Mouse (Mus musculus) thymus, postnatal 10 days (tissue): ENCODE results near the gene Cdc42ep3.

Source experiments
- DNase-seq, 2 experiments: peaks; one replicate each; pipeline ENCODE4 v3.0.0; 2021; ENCODE audit warnings: low spot score in 2 of 2

The Cdc42ep3 gene

DNA sequence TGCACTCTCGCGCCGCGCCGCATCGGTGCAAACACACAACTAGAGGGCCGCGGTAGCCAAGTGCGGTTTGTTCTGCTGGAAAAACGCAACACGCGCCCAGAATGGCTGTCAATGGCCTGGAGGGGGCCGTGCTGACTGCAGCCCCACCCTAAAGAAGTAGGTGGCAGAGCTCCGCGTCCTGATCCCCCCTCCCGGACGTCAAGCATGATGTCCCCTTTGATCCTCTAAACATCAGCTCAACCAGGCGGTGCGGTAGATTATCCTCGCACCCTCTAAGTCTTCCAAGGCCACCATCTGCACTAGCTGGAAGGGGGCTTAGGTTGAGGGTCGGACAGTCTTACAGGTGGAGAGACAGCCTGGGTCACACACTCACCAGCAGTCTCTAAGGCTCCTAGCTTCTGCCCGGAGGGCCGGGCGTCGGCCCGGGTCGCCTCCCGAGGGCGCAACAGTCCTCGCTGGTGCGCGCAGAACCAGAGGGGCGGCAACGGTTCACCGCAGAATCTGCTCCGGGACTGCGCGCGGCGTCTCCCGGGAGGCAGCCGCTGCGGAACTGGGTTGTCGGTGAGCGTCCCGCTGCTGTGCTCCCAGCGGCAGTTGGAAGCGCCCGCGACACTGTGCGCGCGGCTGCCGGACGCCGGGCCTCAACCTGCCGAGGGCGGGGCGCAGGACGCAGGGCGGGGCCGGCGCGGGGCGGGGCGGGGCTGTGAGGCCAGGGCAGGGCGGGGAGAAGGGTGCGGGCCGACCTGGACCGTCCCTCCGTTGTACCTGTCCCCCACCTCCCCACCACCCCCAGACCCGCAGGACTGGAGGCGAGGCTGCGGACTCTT lies at the start of gene Cdc42ep3:
Gene Cdc42ep3, minus strand, starts transcription at position 648 of the 827 bp plus-strand sequence.
- peak; percentile 56 to 71 for DNase-seq

DNA sequence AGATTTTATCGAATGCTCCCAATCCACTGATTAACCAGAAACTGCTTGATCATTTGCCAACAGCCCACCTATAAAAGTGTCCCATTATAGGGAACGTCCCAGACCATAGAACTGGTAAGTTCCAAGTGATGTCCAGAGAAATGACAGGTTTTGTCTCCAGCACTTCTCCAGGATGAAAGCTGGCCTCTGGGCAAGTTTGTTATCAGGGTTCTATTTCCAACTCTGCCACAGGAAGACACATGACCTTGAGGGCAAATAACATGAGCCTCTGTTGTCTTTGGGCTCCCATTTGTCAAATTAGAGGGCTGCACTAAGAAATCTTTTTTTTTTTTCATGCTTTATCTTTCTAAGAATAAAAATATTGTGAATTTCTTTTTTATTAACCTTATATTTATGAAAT lies 45.5 kb upstream of the Cdc42ep3 start:
- DNase-seq = no peak

DNA sequence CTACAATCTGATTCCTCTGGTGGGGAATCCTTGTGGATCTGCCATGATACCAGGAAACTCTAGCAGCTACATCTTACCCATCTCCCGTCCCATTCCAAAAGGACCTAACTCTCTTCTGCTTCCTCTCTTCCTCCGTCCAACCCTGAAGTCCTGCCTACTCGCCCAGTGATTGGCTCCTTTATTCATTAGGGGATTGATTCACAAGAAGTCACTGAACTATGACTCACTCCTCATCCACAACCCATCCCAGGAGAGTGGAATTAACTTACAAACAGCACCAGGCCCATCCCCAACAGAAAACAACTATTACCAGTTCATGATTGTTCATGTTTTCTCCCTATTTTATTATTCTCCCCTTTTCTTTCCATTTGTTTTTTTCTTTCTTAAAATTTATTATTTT lies 43.5 kb upstream of the Cdc42ep3 start:
- DNase-seq = no peak

DNA sequence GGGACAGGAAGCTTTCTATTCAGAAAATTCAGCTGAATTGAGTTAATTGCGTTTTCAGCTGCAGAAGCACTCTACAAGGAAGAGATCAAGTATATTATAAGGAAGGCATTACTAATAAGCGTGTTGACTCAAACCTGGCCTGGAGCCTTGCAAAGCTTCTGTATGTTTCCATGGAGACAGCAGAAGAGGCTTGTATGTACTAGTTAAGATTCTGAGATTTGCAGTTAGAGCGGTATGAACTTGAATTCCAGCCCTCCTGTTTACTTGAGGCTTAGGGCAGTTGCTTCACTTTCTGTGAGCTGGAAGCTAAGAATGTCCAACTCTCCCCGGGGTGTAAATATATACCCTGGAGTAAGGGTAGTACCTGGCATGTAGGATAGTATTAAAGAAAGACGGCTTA lies 39.9 kb upstream of the Cdc42ep3 start:
- no peak for DNase-seq

DNA sequence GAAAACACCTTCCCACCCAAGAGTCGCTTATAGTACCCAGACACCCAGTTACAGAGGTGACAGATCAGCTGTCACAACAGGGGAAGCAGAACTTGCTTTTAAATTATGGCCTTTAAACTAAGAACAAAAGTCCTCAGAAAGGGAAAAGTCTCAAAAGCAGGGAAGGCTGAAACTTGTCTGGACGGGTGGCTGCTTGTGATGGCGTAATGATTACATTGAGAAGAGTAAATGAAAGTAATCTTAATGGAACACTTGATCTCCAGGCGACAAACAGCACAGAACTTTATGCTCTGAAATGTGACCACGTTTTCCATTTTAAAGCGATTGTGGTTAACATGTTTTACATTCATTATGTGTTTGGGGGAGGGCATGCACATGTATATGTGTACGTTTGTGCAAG lies 39.0 kb upstream of the Cdc42ep3 start:
- DNase-seq = no peak

DNA sequence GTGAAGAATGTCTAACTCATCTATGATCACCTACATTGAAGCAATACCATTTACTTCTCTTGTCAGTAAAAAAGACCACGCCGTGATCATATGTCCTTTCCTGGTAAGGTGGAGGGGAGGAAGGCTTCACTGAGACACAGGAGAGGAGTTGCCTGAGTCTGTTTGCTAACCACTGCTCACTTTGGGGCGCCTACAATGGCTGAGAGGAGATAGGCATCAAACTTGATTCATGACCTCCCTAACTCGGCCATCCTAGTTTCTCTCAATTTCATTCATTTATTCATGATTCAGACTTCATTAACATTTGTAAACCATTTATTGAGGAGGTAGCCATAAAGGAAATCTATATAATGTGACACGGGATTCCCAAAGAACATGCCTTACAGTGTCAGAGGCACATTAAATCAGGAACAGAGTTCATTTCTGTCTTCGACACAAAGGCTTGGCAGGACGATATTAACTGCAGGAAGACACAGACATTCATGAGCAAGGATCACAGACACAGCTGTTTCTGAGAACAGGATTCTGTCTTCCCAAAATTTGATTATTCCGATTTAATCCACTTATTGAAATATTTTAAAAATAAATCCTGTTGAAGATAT lies 32.7 kb upstream of the Cdc42ep3 start:
- DNase-seq = no peak

DNA sequence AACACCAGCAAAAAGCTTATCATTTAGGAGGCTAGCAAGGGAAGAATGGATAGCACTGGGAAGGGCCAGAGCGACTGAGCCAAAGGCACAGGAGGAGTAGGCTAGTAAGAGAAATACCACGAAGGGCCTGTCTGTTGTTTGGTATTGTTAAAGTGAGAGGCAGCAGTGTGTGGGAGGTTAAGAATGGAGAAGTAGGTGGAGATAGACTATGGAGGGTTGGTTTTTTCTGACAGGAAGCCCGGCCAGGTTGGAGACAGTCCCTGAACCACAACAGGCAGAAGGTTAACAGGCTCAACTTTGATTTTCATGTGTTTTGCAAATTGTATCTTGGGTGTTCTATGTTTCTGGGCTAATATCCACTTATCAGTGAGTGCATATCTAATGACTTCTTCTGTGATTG lies 26.6 kb upstream of the Cdc42ep3 start:
- no peak for DNase-seq

DNA sequence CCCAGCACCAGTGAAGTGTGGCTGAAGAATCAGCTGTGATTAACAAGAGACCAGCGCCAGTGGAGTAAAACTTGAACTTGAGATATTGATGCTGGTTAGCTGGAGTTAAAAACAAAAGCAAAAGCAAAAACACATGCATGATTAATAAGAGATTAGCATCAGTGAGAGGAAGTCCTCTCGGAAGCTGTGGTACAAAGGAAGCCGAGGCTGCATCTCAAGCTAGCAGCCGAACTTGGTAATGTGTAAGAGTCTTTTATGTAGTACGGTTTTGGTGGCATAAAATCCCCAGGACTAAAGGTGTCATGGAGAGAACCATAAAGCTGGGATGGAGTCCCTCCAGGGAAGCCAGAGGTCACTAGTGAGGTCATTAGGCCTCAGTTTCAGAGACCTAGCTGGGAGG lies 24.3 kb upstream of the Cdc42ep3 start:
- no peak for DNase-seq

DNA sequence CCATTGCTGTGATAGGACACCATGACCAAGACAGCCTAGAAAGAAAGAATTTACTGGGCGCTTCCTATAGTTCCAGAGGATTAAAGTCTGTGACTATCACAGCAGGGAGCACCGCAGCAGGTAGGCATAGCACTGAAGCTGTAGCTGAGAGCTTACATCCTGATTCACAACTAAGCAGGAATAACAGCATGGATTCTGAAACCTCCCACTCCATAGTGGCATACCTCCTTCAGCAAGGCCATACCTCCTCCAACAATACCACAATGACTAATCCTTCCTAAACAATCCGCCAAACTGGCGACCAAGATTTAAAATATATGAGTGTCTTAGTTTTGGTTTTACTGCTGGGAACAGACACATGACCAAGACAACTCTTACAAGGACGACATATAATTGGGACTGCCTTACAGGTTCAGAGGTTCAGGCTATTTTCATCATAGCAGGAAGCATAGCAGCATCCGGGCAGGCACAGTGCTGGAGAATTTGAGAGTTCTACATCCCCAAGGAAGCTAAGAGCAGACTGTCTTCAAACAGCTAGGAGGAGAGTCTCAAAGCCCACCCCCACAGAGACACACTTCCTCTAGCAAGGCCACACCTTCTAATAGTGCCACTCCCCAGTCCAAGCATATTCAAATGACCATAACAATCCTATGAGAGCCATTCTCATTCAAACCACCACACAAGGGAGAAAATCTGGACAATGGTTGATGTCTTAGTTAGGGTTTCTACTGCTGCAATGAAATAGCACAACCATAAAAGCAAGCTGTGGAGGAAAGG lies 21.7 kb upstream of the Cdc42ep3 start:
- no peak for DNase-seq

DNA sequence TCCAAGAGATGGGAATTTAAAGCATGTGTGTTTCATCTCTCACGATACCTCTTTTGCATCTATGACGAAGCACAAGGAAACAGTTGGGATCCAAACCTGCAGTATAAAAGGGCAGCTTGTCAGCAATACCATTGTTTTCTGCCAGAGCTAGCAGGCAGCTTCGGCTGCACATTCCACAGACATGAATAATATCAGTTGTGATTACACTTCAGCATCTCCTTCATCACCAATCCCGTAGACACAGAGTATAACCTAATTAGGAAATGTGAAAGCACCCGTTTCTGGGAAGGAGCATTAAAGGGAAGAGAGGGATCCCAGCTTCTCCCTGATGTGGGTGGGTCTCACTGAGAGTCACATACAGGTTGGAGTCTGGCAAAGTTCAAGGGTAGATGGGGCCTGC lies 18.1 kb upstream of the Cdc42ep3 start:
- no peak for DNase-seq

DNA sequence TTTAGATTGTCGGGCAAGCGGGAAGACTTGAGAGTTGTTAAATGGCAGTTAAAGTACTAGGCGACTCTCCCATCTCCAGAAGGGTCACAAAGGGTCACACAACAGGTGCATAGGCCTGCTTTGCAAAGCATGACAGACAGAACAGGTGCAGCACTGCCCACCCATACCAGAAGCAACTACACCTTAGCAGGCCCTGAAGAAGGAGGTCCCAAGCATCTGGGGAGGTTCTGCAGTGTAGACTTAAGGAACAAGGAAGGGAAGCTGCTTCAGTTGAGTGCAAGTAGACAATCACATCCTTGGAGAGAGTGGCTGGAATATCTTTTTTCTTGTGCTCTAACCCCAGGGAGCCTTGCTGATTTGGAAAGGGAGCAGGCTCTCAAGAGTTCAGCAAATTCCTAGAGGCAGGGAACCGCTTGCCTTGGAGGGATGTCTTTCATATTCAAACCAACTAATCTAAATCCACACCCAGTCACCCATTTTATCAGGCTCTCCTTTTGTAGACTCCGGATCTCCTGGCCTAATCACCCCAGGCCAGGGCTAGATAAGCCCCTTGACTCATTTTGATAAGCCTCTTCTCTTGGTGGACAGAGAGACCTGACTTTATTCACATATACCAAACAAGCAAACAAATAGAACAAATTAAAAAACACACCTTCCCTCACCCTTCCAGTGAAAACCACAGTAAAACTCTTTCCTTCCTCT lies 10.0 kb upstream of the Cdc42ep3 start:
- no peak for DNase-seq

DNA sequence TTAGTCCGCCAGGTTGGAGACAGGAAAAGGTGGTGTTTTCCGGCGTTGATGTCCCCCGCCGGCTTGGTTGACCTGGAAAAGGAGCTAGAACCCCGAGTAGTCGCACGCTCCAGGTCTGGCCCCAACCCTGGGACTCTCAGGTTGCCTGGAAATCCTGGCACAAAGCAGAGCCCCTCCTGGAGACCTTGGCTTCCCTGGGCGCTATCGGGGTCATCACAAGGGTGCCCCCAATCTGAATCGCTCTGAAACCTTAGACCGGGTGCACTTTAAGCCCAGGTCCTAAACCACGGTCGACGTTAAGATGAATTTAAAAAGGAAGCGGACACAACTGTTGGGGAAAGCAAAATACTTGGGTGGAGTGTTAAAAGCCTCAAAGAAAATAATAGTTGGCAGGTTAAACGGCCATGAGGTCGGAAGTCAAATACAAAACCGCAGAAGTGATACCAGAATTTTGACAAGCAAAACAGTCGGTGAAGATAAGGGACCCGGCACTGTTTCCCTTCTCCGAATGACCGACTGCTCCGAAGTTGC lies 1.2 kb upstream of the Cdc42ep3 start:
- DNase-seq = peak; percentile 19 to 23

DNA sequence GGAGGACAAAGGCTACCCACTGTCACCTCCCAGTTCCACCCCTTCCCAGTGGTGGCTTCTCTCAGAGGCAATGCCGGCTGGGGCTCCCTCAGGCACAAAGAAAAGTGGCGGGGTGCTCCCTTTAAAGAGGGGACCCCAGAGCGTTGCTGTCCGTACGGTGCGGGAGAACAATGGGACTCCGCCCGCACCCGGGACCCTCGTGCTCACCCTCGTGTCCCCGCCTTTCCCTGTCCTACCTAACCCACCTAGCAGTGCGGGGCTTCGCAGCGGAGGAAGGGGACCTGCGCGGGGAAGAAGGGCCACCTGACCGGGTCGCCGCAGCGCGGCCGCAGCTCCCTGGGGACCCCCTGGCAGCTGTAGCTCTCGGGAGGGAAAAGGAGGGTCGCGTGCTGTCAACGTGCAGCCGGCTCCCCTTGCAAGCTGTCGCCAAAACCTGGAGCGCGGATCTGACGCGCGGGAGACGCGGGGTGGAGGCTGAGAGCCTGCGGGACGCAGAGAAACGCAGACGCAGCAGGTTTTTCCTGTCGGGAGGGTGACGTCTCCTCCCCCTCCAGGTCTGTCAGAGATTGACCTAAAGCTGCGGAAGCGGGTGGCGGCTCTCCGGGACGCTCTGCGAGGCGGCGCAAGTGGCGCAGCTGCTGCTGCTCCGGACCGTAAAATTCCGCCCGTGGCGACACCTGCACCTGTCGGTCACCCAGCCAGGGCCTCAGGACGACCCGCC lies 540 bp upstream of the Cdc42ep3 start:
- peak; percentile 61 to 64 for DNase-seq

DNA sequence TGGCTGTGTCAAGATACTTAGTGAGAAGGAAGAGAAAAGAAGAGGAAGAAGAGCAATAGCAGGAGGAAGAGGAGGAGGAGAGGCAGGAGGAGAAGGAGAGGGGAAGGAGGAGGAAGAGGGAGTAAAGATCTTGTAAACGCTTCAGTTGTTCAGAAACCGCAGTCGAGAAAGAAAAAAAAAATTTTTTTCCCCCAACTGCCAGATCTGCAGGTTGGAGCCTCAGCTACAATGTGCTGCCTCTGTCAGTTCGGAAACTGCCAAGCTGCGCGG lies 782 bp downstream of the Cdc42ep3 start:
- no peak for DNase-seq

DNA sequence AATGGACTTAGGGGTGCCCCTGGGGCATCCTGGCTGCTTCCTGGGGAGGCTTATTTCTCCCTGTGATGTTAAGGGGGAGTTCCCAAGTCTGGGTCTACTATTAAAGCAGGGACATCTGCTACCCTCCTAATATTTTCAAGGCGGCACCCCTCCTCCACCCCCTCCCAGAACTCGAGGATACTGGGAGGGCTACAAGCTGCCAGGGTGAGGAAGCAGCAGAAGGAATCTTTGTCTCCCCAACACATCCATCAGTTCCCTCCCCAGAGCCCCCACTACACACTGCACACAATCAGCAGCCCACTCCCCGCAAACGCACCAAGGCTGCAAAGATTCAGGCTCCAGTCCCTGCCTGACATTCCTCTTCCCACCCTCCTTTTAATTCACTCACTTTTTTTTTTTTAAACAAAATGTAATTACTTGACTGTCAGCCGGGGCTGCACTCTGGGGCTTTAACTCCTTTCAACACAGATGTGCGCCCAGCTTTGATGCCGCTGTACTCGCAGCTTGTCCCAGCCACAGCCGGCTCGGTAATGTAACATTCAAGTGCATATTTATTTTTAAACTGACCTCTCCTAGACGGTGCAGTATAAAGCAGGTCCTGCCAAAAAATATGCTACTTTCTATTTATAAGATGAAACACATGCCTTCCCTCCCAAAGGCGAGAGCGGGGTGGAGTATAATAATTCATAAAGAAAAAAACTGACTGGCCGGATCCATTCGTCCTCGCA lies 1.3 kb downstream of the Cdc42ep3 start:
- DNase-seq = peak in 1 of 2 experiments; percentile 22

DNA sequence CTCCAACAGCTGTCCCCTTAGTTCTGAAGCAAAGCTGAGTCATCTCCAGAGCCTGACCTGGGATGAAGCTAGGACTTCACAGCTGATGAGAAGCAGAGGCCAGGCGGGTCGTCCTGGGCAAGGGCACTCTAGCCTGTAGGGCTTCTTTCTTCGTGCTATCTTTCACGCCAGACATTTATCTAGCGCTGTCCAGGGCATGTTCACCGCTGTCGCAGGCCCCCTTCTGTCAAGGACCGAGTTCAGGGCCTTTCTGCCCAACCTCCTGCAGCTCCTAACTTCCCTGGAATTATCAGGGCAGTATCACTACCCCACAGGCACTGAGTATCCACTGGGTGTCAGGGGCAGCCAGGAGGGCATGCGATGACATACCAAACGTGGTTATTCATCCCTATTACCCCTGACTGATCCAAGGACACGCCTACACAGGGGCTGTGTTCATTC lies 4.1 kb downstream of the Cdc42ep3 start:
- DNase-seq = no peak

DNA sequence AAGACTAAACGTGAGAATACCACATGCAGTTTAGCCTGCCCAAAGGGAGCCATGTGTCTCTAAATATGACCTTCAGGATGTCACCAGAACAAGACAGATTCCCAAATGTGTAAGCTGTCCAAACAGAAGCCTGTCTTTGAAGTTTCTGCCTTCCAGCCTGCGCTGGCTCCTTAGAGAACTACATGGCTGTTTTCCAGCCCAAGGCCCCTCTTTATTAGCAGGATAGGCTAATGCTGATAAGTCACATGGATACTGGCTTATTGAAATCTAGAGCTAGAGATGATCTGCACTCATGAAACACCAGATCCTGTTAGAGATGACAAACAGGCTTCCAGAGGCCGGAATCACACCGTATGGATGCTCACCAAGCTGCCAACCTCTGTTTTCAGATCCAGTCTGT lies 5.5 kb downstream of the Cdc42ep3 start:
- DNase-seq = no peak

DNA sequence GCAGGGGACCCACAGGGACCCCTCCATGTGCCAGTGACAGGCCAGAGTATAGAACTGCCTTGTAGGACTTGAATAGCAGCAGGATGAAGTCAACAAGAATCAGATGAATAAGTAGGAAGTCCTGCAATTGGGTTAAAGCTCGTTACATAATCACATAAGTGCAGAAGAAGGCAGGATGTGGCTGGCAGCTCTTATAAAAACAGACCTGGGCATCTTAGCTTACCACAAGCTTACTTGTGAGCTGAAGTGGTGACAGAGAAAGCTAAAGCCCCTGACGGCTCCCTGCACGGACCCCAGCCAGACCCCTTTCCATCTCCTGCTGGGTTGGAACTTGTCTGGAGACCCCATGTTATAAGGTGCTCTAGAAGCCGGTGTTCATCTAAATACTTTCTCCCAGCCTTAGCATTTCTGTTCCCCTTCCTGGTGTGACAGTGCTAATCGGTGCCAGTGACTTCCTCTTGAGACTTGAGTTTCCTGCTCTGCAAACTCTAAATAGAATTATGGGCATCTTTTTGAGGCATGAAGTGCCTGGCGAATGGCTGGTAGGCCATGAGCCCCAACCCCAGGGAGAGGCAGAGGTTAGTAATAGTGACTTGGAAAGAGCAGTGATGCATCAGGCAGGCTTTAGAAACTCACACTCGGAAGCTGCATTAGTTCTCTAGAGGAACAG lies 6.8 kb downstream of the Cdc42ep3 start:
- DNase-seq = no peak

DNA sequence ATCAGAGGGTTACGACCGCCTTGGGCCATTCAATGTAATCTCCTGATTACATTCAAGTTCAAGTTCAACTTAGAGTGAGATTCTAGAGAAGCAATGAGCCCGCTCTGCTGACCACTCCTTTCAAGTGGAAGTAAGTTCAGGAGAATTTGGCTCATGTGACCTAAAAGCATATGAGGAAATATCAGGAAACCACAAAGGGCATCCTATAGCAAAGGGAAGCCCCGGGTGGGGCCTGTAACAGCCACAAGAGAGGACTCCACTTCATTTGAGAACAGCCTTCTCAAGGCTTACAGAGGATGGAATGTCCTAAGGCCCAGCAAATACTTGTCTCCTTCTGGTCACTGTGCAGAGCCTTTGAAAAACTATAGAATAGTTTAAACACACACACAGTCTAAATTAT lies 7.6 kb downstream of the Cdc42ep3 start:
- DNase-seq = no peak
